Mouse (Mus musculus): ENCODE data around the gene Aox2.
"Not testable (repeated sequence)": the region's sequence is repeated elsewhere in the genome, so short reads cannot be mapped to it uniquely, and the experiment has no call there.

DNA sequence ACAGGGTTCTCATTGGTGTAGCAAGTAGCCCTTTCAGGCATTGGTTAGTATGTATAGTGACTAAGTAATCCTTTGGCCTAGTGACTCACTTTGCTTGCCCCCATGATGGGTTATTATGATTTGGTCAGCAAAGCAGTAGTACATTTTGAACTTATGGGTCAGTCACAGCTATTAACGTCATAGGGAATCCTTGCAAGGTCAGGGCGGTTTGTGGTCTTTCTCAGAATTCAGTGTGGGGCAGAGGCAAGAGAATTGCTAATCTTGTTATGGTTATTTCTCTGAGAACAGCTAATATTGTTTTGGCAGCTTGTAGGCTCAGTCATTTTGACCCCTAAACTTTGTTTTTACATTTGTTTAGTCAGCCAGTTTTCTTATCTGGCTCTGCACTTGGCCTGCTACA is 96.1 kb downstream of the Aox2 start:
- TF ChIP-seq CTCF (IDR thresholded peaks at IDR 0.05; ENCODE audit: extremely low read depth, insufficient read depth, insufficient read length, insufficient replicate concordance); POLR2A (IDR thresholded peaks at IDR 0.05; ENCODE audit: low read depth, low read length): not testable (repeated sequence)
